Mouse (Mus musculus) cerebellum, adult 18-20 months (tissue): Measurements from ENCODE around the gene Thada.
A peak's percentile ranks its signal among the peaks of the same experiment; 100 is the strongest.
"Not testable (repeated sequence)": the region's sequence is repeated elsewhere in the genome, so short reads cannot be mapped to it uniquely, and the experiment has no call there.

Experiments used
- DNase-seq, 2 experiments: peaks; one replicate each; pipeline ENCODE4 v3.0.0; 2021

The Thada gene

GRCm38 (mm10) chr17:84206239-84206638 is 259.8 kb downstream of the Thada start:
- no peak for DNase-seq

GRCm38 (mm10) chr17:84204962-84205361 is 261.0 kb downstream of the Thada start:
- DNase-seq = no peak

- no peak for DNase-seq
These were observed 262.7 kb downstream of the Thada start for GRCm38 (mm10) chr17:84203340-84203739.

- DNase-seq = no peak
These were observed 264.8 kb downstream of the Thada start for GRCm38 (mm10) chr17:84201183-84201582.

GRCm38 (mm10) chr17:84197912-84198344 is 268.1 kb downstream of the Thada start:
- DNase-seq = no peak

- DNase-seq = no peak
These were observed 269.7 kb downstream of the Thada start for GRCm38 (mm10) chr17:84196329-84196728.

GRCm38 (mm10) chr17:84195835-84196234 is 270.2 kb downstream of the Thada start:
- DNase-seq = no peak

GRCm38 (mm10) chr17:84195003-84195395 is 271.0 kb downstream of the Thada start:
- DNase-seq = no peak

- no peak for DNase-seq
These were observed 271.6 kb downstream of the Thada start for GRCm38 (mm10) chr17:84194282-84195002.

- DNase-seq = no peak
These were observed 272.6 kb downstream of the Thada start for GRCm38 (mm10) chr17:84193411-84193810.

GRCm38 (mm10) chr17:84191946-84192345 is 274.1 kb downstream of the Thada start:
- no peak for DNase-seq

- peak; percentile 63 to 80 for DNase-seq
These were observed 275.1 kb downstream of the Thada start for GRCm38 (mm10) chr17:84190885-84191284.

GRCm38 (mm10) chr17:84189127-84189854 is 276.7 kb downstream of the Thada start:
- DNase-seq = no peak

GRCm38 (mm10) chr17:84188374-84188961 is 277.5 kb downstream of the Thada start:
- DNase-seq = peak; percentile 63 to 67

- peak; percentile 50 to 53 for DNase-seq
These were observed 278.2 kb downstream of the Thada start, which contains the start of gene Zfp36l2 for GRCm38 (mm10) chr17:84187727-84188373. Zfp36l2 (minus strand) TSS chr17:84187947.

GRCm38 (mm10) chr17:84187264-84187663 is 278.7 kb downstream of the Thada start:
- not testable (repeated sequence) for DNase-seq

- peak in 1 of 2 experiments; percentile 19 for DNase-seq
These were observed 279.4 kb downstream of the Thada start for GRCm38 (mm10) chr17:84186451-84187202.

- DNase-seq = peak in 1 of 2 experiments; percentile 27
These were observed 280.2 kb downstream of the Thada start for GRCm38 (mm10) chr17:84185581-84186450.

GRCm38 (mm10) chr17:84185011-84185411 is 281.0 kb downstream of the Thada start:
- DNase-seq = no peak

GRCm38 (mm10) chr17:84183291-84183781 is 282.7 kb downstream of the Thada start:
- DNase-seq = peak; percentile 30 to 44
